Mouse (Mus musculus): ENCODE measurements around the gene Msrb3. TPM values are rescaled to one million over a fixed set of nuclear protein-coding genes. Genes with fewer than 3 reads are reported as not detected.

Gene Msrb3
- total RNA-seq, 4 experiments from 2014 or later: 50.2 to 86.6 (median 67.3) TPM

GRCm38 (mm10) chr10:120748156-120748555, 150.7 kb downstream of the Msrb3 start:
- DNase-seq: no peak

GRCm38 (mm10) chr10:120745138-120745856, 153.6 kb downstream of the Msrb3 start:
- DNase-seq: peak; percentile 55

GRCm38 (mm10) chr10:120744441-120745137, 154.3 kb downstream of the Msrb3 start:
- no peak for DNase-seq

GRCm38 (mm10) chr10:120736508-120737069, 162.3 kb downstream of the Msrb3 start:
- no peak for DNase-seq

GRCm38 (mm10) chr10:120735722-120736507, 163.0 kb downstream of the Msrb3 start:
- DNase-seq: no peak

GRCm38 (mm10) chr10:120734364-120734763, 164.5 kb downstream of the Msrb3 start:
- DNase-seq: no peak

Other genes starting within 250 kb of the Msrb3 start
- gene Lemd3, start 80.2 kb upstream of the Msrb3 start, total RNA-seq (2022): 10 to 100 TPM; 24.0 to 36.1 (median 30.1) TPM
- under 1 TPM in 1 of 4 experiments, not detected in 3; 0.24 TPM for gene Wif1, start 134.9 kb upstream of the Msrb3 start, total RNA-seq (2022)